Mouse (Mus musculus): ENCODE measurements around the gene Tor3a. TPM values are rescaled to one million over a fixed set of nuclear protein-coding genes. Genes with fewer than 3 reads are reported as not detected.

Gene Tor3a
- 26.6 and 46.5 TPM in 2 replicates for polyA plus RNA-seq (2012; rRNA removed; ENCODE audit: low replicate concordance)

DNA sequence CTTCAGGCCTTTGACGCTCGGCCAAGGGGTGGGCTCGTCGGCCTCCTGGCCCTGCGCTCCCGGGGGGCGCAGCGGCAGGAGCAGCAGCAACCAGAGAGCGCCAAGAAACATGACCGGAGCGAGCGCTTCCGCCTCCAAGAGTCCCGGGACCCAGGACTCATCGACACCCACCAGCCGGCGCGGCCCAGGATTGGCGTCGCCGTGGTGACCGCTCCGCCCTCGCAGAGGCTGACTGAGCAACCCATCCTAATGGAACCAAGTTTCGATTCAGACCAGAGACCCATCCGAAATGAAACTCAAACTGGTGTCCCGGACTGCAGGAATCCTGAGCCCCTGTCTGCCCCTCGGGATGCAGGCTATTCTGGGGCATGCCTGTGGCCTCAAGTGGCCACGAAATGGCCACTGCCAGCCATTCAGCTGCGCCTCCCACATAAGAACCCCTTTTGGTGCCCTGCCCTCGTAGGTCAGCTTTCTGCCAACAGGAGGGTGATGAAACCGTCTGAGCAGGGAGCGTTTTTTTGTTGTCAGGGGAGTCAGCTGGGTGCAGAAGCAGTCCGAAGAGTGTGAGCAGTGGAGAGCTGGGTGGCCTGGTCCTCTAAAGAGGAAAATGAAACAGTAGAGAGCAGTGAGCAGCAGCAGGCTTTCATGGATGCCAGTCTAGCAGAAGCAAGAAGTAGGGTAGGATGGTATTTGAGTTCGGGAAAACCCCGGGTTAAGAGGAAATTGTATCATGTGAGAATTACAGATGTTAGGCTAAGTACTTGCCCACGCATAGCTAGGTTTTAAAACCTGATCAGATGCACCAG lies at the start of gene Tor3a:
Tor3a (minus strand) TSS at position 162 of the 806 bp plus-strand sequence.

DNA sequence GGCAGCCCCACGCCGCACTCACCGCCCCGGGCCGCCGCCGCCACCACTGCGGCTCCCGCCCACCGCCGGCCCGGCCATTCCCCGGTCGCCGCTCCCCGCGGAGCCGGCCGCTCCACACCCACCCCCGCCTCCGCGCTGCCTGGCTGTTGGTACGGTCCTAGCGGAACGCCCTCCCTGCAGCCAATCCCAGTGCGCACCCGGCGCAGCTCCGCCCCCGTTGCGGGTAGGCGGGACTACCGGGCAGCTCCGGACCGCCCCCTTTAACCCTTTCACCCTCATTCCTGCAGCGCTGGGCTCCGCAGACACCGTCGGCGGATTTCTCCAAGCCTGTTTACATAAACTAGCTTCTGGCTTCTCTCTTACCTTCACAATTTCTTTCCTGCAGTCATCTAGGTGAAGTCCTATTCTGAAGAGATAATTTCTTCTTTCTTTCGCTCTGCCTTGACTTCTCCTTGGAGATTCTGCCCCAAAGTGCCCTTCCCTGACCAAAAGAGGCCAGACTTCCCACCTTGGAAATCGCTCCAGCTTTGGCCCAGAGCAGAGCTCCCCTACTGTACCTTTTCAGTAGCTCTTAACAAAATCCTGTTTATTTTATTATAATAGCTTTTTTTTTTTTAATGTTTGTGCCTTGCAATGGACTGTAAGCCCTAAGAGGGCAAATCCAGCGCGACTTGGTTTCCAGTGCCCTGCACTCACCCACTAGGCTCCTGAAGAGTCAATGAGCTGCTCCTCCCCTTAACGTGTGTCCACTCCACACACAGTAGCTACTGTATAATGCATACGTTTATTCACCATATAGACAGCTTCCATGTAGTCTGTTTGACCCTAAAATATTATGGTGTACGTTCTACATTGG lies 45.0 kb upstream of the Tor3a start, which contains the start of gene Fam20b:
Fam20b (minus strand) TSS at position 137 of the 856 bp plus-strand sequence.

Other genes starting within 250 kb of the Tor3a start
- 8.1 and 74.6 TPM in 2 replicates for gene Soat1, start 200.0 kb downstream of the Tor3a start, polyA plus RNA-seq (2012; rRNA removed; ENCODE audit: low replicate concordance)
- 13.3 and 22.2 TPM in 2 replicates for gene Gm10031, start 150.3 kb downstream of the Tor3a start, polyA plus RNA-seq (2012; rRNA removed; ENCODE audit: low replicate concordance)
- 4.5 and 11.6 TPM in 2 replicates for gene Abl2, start 115.6 kb downstream of the Tor3a start, polyA plus RNA-seq (2012; rRNA removed; ENCODE audit: low replicate concordance)
- gene Fam20b, start 44.7 kb upstream of the Tor3a start, polyA plus RNA-seq (2012; rRNA removed; ENCODE audit: low replicate concordance) = 27.3 and 28.7 TPM in 2 replicates
- gene Angptl1, start 164.2 kb upstream of the Tor3a start, polyA plus RNA-seq (2012; rRNA removed; ENCODE audit: low replicate concordance) = 2.3 and 2.8 TPM in 2 replicates